Comparison of ENCODE assay signal across 10 mouse cellular contexts in genomic region chr5:90977244-90977643, GRCm38 (mm10). TPM values are rescaled to one million over a fixed set of nuclear protein-coding genes. Genes with fewer than 3 reads are reported as not detected.
DNase-seq lines count a peak whose midpoint lies in the region; TF ChIP-seq lines count a peak whose summit lies in the region.
"Had no signal": no experiment of that assay in that cellular context is flagged by ENCODE, and none has a peak within 500 bp of the region (broad histone marks: within the 10 kb centered on the region; RNA-seq: fewer than 3 reads in every experiment).

No protein-coding gene starts in this region.

- H3K4me3 ChIP-seq in heart, embryonic 10.5 days = no peak overlapping the region
- H3K4me3 ChIP-seq in lung, adult 2 months (replicated peaks; ENCODE audit: extremely low read depth, low read depth, low read length) = no peak overlapping the region
- H3K4me3 ChIP-seq: limb, embryonic 12.5 days; stomach, embryonic 15.5 days had no signal

- TF ChIP-seq CTCF in lung, adult 2 months (IDR thresholded peaks at IDR 0.05; ENCODE audit: insufficient read depth, low read length) = no peak

- TF ChIP-seq POLR2A in lung, adult 2 months (IDR thresholded peaks at IDR 0.05; ENCODE audit: borderline replicate concordance, extremely low read depth, low read depth, low read length) = no peak

- 80% methylated on average over 4 of the region's 4 CpGs for WGBS in heart, embryonic 10.5 days
- 76% methylated on average over 4 of the region's 4 CpGs for WGBS in lung, adult 2 months

- H3K9me3 ChIP-seq in heart, embryonic 10.5 days = no peaks in the 10 kb centered on the region
- H3K9me3 ChIP-seq: limb, embryonic 12.5 days; stomach, embryonic 15.5 days had no signal

- H3K27me3 ChIP-seq in heart, embryonic 10.5 days (ENCODE audit: insufficient read depth, poor library complexity, severe bottlenecking) = no peaks in the 10 kb centered on the region
- H3K27me3 ChIP-seq: limb, embryonic 12.5 days; stomach, embryonic 15.5 days had no signal

- no peaks in the 10 kb centered on the region for H3K36me3 ChIP-seq in heart, embryonic 10.5 days
- H3K36me3 ChIP-seq: stomach, embryonic 15.5 days had no signal

- H3K4me1 ChIP-seq in heart, embryonic 10.5 days = no peaks in the 10 kb centered on the region
- H3K4me1 ChIP-seq in lung, adult 2 months (ENCODE audit: control insufficient read depth, insufficient read depth, low read length) = no peaks in the 10 kb centered on the region
- H3K4me1 ChIP-seq: limb, embryonic 12.5 days; stomach, embryonic 15.5 days had no signal

- H3K27ac ChIP-seq in heart, embryonic 10.5 days = no peak overlapping the region
- H3K27ac ChIP-seq: limb, embryonic 12.5 days; stomach, embryonic 15.5 days had no signal

- DNase-seq in heart, adult 11 months = peak; percentile 91
- no peak for DNase-seq in heart, embryonic 10.5 days (ENCODE audit: low spot score)
- DNase-seq in NIH3T3 (ENCODE audit: low read depth) = peak; percentile 88
- peak; percentile 31 for DNase-seq in cerebellum, adult 9-11 months
- DNase-seq in gastrocnemius, adult 18-20 months (ENCODE audit: low spot score) = peak; percentile 74
- peak; percentile 85 for DNase-seq in kidney, postnatal 10 days
- DNase-seq in lung, adult 2 months = peak; percentile 43
- peak; percentile 62 for DNase-seq in right cerebral cortex, adult 18-20 months

RNA-seq across cellular contexts. Expression of gene Mthfd2l, which starts 46.3 kb away (rescaled TPM):
- polyA plus RNA-seq in heart, embryonic 10.5 days (2016; fragmentation: Nextera tagmentation; extraction: Ambion mirVana) = 28.1 and 34.1 TPM in 2 replicates
- 1 to 10 TPM; 5.7 to 6.9 TPM for total RNA-seq in gastrocnemius, adult 18-20 months (2021)
- 21.9 and 40.0 TPM in 2 replicates for polyA plus RNA-seq in lung, adult 2 months (2012; rRNA removed)

RNA-seq across cellular contexts. Expression of gene Epgn, which starts 50.0 kb away (rescaled TPM):
- 0.07 and 0.14 TPM in 2 replicates for polyA plus RNA-seq in heart, embryonic 10.5 days (2016; fragmentation: Nextera tagmentation; extraction: Ambion mirVana)
- under 1 TPM; 0.30 to 0.38 TPM for total RNA-seq in gastrocnemius, adult 18-20 months (2021)
- polyA plus RNA-seq in lung, adult 2 months (2012; rRNA removed) = not detected in 2 replicates
